Mouse (Mus musculus) inflammation-experienced regulatory T-cells, adult 6 months (primary cell): ENCODE results near the gene Alg13. TPM values are rescaled to one million over a fixed set of nuclear protein-coding genes. Genes with fewer than 3 reads are reported as not detected.

Source experiments
- polyA plus RNA-seq, 3 experiments: library from polyadenylated mRNA; unstranded; fragments of 100-300 nt; shearing (Covaris generic); gene quantifications; one replicate each; pipeline ENCODE4 v1.2.1; 2017

Gene Alg13
- polyA plus RNA-seq, 3 experiments from 2014 or later, result 6.8 to 16.3 (median 7.3) TPM

Other genes with a start within 250 kb of the Alg13 start
- not detected for gene A730046J19Rik, start 164.1 kb upstream of the Alg13 start, polyA plus RNA-seq
- gene Trpc5os, start 138.8 kb downstream of the Alg13 start, polyA plus RNA-seq, result not detected